ENCODE assay signal across 12 mouse cellular contexts in the genomic region with DNA sequence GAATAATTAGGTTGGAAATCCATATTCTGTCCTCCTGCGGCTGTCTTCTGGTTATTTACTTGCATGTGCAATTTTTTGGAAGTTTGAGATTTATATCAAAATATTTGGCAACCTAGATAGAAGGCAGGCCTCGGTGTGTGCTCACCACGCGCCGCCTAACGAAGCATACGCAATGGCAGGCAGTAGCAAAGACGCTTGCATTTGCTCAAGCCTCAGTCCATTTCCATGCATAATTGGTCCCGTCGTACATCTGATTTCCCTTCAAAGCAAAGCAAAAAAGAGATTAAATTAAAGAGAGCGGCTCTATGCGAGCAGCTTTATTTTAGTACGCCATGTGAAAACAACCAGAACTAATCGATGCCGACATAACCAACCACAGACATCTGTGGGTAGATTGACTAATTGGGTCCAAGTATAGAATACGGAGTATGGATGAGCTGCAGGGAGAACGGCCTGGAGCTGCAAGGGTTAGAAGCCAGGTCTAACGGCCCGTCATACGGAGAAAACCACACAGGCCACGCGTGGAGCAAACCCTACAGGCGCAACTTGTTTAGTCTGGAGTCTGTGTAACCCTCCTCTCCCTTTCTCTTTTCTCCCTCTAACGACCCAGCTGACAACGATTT. TPM values are rescaled to one million over a fixed set of nuclear protein-coding genes. Genes with fewer than 3 reads are reported as not detected.
DNase-seq lines count a peak whose midpoint lies in the region; ATAC-seq lines count a peak whose summit lies in the region.
"Had no signal": no experiment of that assay in that cellular context is flagged by ENCODE, and none has a peak within 500 bp of the region (broad histone marks: within the 10 kb centered on the region; RNA-seq: fewer than 3 reads in every experiment).

No protein-coding gene starts in this region.

- H3K27ac ChIP-seq in forebrain, embryonic 15.5 days (replicated peaks): no peak overlapping the region
- H3K27ac ChIP-seq in midbrain, embryonic 16.5 days (ENCODE audit: low read length): no peak overlapping the region

- H3K4me2 ChIP-seq in forebrain, embryonic 15.5 days (replicated peaks): peak overlapping the region; percentile 37
- peak overlapping the region; percentile 41 for H3K4me2 ChIP-seq in midbrain, embryonic 16.5 days (ENCODE audit: low read length)
- H3K4me2 ChIP-seq: lung, embryonic 14.5 days had no signal

- peak overlapping the region; percentile 18 for H3K4me3 ChIP-seq in forebrain, embryonic 15.5 days
- peak overlapping the region; percentile 14 for H3K4me3 ChIP-seq in midbrain, embryonic 16.5 days (ENCODE audit: low read depth, low read length)

- H3K9ac ChIP-seq in forebrain, embryonic 15.5 days (replicated peaks): 0 out of 2 replicates have a peak overlapping the region, but pooled peaks have one; percentile 11
- H3K9ac ChIP-seq in midbrain, embryonic 16.5 days (ENCODE audit: low read depth, low read length): peak overlapping the region; percentile 20; the same call in 1 of the 2 replicates
- H3K9ac ChIP-seq: lung, embryonic 14.5 days had no signal

- DNase-seq in layer of hippocampus, adult 9-11 months: peak; percentile 21
- DNase-seq in layer of hippocampus, adult 9-10 months (ENCODE audit: low spot score): no peak
- DNase-seq in brain, embryonic 18.5 days (ENCODE audit: low read depth, low spot score): peak; percentile 36
- DNase-seq in urinary bladder, postnatal 10 days (ENCODE audit: low spot score): no peak
- DNase-seq in cerebellum, postnatal 25 days: no peak
- no peak for DNase-seq in cerebellum, adult 8-10 months
- DNase-seq: gastrocnemius, postnatal 10 days; kidney, adult 9 months; lung, embryonic 14.5 days; right cerebral cortex, postnatal 14 days had no signal

- ATAC-seq in forebrain, embryonic 15.5 days (replicated peaks): peak; percentile 77
- peak; percentile 64 for ATAC-seq in midbrain, embryonic 16.5 days

- H3K36me3 ChIP-seq in forebrain, embryonic 15.5 days: no peaks in the 10 kb centered on the region
- no peaks in the 10 kb centered on the region for H3K36me3 ChIP-seq in midbrain, embryonic 16.5 days (ENCODE audit: control insufficient read depth, insufficient read depth, low read length)

- peaks cover 14% of the 10 kb centered on the region for H3K4me1 ChIP-seq in forebrain, embryonic 15.5 days
- H3K4me1 ChIP-seq in midbrain, embryonic 16.5 days (ENCODE audit: control insufficient read depth, insufficient read depth, low read length): peaks cover 11% of the 10 kb centered on the region

- no peaks in the 10 kb centered on the region for H3K9me3 ChIP-seq in forebrain, embryonic 15.5 days
- H3K9me3 ChIP-seq in midbrain, embryonic 16.5 days (replicated peaks; ENCODE audit: control insufficient read depth, low read length, poor library complexity, severe bottlenecking): no peaks in the 10 kb centered on the region

- no peaks in the 10 kb centered on the region for H3K27me3 ChIP-seq in forebrain, embryonic 15.5 days
- no peaks in the 10 kb centered on the region for H3K27me3 ChIP-seq in midbrain, embryonic 16.5 days (ENCODE audit: control insufficient read depth, insufficient read depth, low read depth, low read length)

- 18% methylated on average over 25 of the region's 25 CpGs for WGBS in forebrain, embryonic 15.5 days
- WGBS in midbrain, embryonic 16.5 days: 31% methylated on average over 25 of the region's 25 CpGs

RNA-seq across cellular contexts. Expression of a gene that starts 55.2 kb away (rescaled TPM):
- polyA plus RNA-seq in forebrain, embryonic 15.5 days (2015; fragmentation: Nextera tagmentation; extraction: Ambion mirVana): 324 and 361 TPM in 2 replicates
- 261 and 295 TPM in 2 replicates for polyA plus RNA-seq in midbrain, embryonic 16.5 days (2015; fragmentation: Nextera tagmentation; extraction: Ambion mirVana)

Comparison
In these comparisons a context has a peak if more than half of its experiments do, and no peak if none do; other contexts are left out.
1. DNase-seq: peak in layer of hippocampus, adult 9-11 months (single experiment) and brain, embryonic 18.5 days (single experiment); none in layer of hippocampus, adult 9-10 months (single experiment), urinary bladder, postnatal 10 days (single experiment), cerebellum, postnatal 25 days (0 of 2) and cerebellum, adult 8-10 months (single experiment).